Mouse (Mus musculus) brain, embryonic 14.5 days (tissue): Measurements from ENCODE around the gene Ccdc130.

Experiments
- CTCF ChIP-seq: fragments of 200-500 bp; IDR thresholded peaks from 2 replicates; pipeline ENCODE4 v1.5.1; 2012; ENCODE audit warnings: inconsistent platforms, mild to moderate bottlenecking, moderate library complexity, borderline replicate concordance; ENCODE audit not compliant: insufficient read depth, insufficient read length; ENCODE audit errors: extremely low read depth
- POLR2A ChIP-seq: fragments of 200-500 bp; IDR thresholded peaks from 2 replicates; pipeline ENCODE4 v1.6.1; 2012; ENCODE audit warnings: mild to moderate bottlenecking, inconsistent platforms, borderline replicate concordance; ENCODE audit not compliant: poor library complexity, insufficient read depth, insufficient read length, severe bottlenecking; ENCODE audit errors: extremely low read depth

- TF ChIP-seq CTCF (no peak), POLR2A (no peak)
These were observed 53.0 kb downstream of the Ccdc130 start for GRCm38 (mm10) chr8:84217206-84217605.
